Mouse (Mus musculus): ENCODE data around the gene Cyp11a1.

GRCm38 (mm10) chr9:58031895-58032294, 25.7 kb downstream of the Cyp11a1 start:
- no peak for TF ChIP-seq CHD2 (IDR thresholded peaks at IDR 0.05; ENCODE audit: low read depth, low read length)
- TF ChIP-seq ZC3H11A (IDR thresholded peaks at IDR 0.05; ENCODE audit: borderline replicate concordance, low read depth, low read length) = no peak
- no peak for TF ChIP-seq MAFK (IDR thresholded peaks at IDR 0.05; ENCODE audit: insufficient read depth, low read depth, low read length)
- TF ChIP-seq HCFC1 (IDR thresholded peaks at IDR 0.05; ENCODE audit: borderline replicate concordance, insufficient read depth, low read length) = no peak

All from ES-E14 (cell line).